Mouse (Mus musculus) erythroblast, embryonic 14.5 days (primary cell): ENCODE measurements around the gene Cldn34b2.

Experiments
- GATA1 ChIP-seq: IDR thresholded peaks from 2 replicates; pipeline ENCODE4 v1.6.1; 2012; ENCODE audit warnings: low read length, inconsistent platforms, mixed read lengths
- TAL1 ChIP-seq: IDR thresholded peaks from 3 replicates; pipeline ENCODE4 v1.6.1; 2012; ENCODE audit warnings: low read length, inconsistent platforms, mixed read lengths

- TF ChIP-seq TAL1 (no peak), GATA1 (no peak)
These were observed 23.7 kb upstream of the Cldn34b2 start for GRCm38 (mm10) chrX:155151868-155152267.
